Mouse (Mus musculus) forebrain, embryonic 12.5 days (tissue): ENCODE measurements around the gene Methig1. TPM values are rescaled to one million over a fixed set of nuclear protein-coding genes. Genes with fewer than 3 reads are reported as not detected.

Source experiments
- ATAC-seq: fragments of 200-750 bp; cut with Nextera tagmentation; 2 replicates; pipeline ENCODE4 v1.8.0; 2017; ENCODE audit warnings: moderate TSS enrichment; ENCODE audit not compliant: low FRiP score
- H3K27ac ChIP-seq: fragments of 300-500 bp; sonication (generic); 2 replicates; pipeline ENCODE4 v1.5.1; 2016; ENCODE audit warnings: mild to moderate bottlenecking
- H3K27me3 ChIP-seq: fragments of 300-500 bp; sonication (generic); 2 replicates; pipeline ENCODE4 v1.6.1; 2016; ENCODE audit warnings: mild to moderate bottlenecking
- H3K36me3 ChIP-seq: fragments of 300-500 bp; sonication (generic); replicated peaks from 2 replicates; pipeline ENCODE4 v1.6.1; 2016; ENCODE audit warnings: mild to moderate bottlenecking
- H3K4me1 ChIP-seq: fragments of 300-500 bp; sonication (generic); 2 replicates; pipeline ENCODE4 v1.6.1; 2016
- H3K4me2 ChIP-seq: fragments of 300-500 bp; sonication (generic); 2 replicates; pipeline ENCODE4 v1.6.1; 2016; ENCODE audit warnings: mild to moderate bottlenecking, moderate library complexity
- H3K4me3 ChIP-seq: fragments of 300-500 bp; sonication (generic); replicated peaks from 2 replicates; pipeline ENCODE4 v1.5.1; 2016; ENCODE audit warnings: mild to moderate bottlenecking
- H3K9ac ChIP-seq: fragments of 300-500 bp; sonication (generic); 2 replicates; pipeline ENCODE4 v1.6.1; 2016; ENCODE audit warnings: mild to moderate bottlenecking
- H3K9me3 ChIP-seq: fragments of 300-500 bp; sonication (generic); 2 replicates; pipeline ENCODE4 v1.6.1; 2016
- WGBS: fragments of 180-500 bp; shearing (Covaris S2); methylation state at CpG from one replicate; pipeline ENCODE4 v1.1.7; 2016; 5-methylcytosine and 5-hydroxymethylcytosine counted together
- polyA plus RNA-seq: library from polyadenylated mRNA; unstranded; fragments of >200 nt; fragmentation: Nextera tagmentation; extraction: Ambion mirVana; gene quantifications from 2 replicates; pipeline ENCODE4 v1.2.1, GENCODE M21; 2016

Gene Methig1
- polyA plus RNA-seq, 1 experiment from 2014 or later: not detected

DNA sequence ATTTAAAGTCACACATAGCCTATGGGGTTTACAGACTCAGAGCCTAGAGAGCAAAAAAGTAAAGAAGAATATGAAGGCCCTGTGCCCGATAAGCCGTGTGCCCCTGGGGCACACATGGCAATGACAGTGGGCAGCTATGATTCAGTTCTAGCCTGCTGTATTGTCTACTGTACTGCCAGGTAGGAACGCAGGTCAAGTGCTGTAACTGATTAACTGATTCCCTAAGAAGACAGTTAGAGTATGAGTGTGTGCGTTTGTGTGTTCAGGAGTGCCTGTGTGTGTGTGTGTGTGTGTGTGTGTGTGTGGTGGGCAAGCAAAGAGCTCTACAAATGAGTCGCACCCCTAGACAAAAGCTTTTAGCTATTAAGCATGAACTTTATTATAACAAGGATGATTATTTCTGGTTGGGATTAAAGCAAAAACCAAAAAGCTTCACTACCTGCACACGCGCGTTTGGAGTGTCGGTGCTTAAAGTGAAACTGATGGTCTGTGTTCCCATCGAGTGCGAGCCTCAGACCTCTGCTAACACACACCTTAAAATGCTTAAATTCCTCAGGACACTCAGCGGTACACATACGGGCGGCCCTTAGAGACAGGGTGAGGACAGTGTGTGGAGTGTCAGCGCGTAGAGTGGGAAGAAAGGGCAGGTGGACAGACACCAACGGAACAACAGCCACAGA is 34.7 kb downstream of the Methig1 start:
- no peak overlapping the region for H3K4me3 ChIP-seq
- 96% methylated on average over 17 of the region's 17 CpGs for WGBS
- H3K36me3 ChIP-seq: no peaks in the 10 kb centered on the region

DNA sequence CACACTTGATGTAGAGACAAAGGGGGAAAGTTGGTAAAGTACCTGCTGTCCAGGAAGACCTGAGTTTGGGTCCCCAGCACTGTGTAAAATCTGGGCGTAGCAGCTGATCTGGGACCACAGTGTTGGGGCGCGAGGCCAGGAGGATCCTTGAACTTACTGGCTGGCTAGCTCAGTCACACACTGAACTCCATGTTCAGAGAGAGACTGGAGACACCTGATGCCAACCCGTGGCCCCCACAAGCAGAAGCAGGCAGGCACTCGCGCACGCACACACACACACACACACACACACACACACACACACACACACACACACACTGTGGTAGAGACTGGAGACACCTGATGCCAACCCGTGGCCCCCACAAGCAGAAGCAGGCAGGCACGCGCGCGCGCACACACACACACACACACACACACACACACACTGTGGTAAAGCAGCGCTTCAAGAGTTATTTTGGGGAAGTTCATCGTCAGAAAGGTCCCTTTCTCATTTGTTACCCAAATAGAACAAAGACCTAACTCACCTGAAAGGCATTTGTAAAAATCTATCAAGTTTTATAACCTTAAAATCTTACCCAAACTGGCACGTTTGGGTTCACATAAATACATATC is 35.4 kb downstream of the Methig1 start:
- no peak for ATAC-seq
- peaks cover 5% of the 10 kb centered on the region for H3K36me3 ChIP-seq
- H3K9me3 ChIP-seq: no peaks in the 10 kb centered on the region
- H3K4me3 ChIP-seq: no peak overlapping the region
- no peaks in the 10 kb centered on the region for H3K27me3 ChIP-seq
- no peak overlapping the region for H3K27ac ChIP-seq
- no peak overlapping the region for H3K4me2 ChIP-seq
- 0 out of 2 replicates have a peak, but pooled peaks cover 3% of the 10 kb centered on the region for H3K4me1 ChIP-seq
- 88% methylated on average over 13 of the region's 16 CpGs for WGBS
- no peak overlapping the region for H3K9ac ChIP-seq

More for the DNA sequence above, 34.7 kb downstream of the Methig1 start:
- no peak overlapping the region for H3K27ac ChIP-seq
- no peaks in the 10 kb centered on the region for H3K9me3 ChIP-seq
- H3K4me1 ChIP-seq: 0 out of 2 replicates have a peak, but pooled peaks cover 3% of the 10 kb centered on the region
- ATAC-seq: no peak
- H3K27me3 ChIP-seq: no peaks in the 10 kb centered on the region
- H3K9ac ChIP-seq: no peak overlapping the region
- H3K4me2 ChIP-seq: no peak overlapping the region

DNA sequence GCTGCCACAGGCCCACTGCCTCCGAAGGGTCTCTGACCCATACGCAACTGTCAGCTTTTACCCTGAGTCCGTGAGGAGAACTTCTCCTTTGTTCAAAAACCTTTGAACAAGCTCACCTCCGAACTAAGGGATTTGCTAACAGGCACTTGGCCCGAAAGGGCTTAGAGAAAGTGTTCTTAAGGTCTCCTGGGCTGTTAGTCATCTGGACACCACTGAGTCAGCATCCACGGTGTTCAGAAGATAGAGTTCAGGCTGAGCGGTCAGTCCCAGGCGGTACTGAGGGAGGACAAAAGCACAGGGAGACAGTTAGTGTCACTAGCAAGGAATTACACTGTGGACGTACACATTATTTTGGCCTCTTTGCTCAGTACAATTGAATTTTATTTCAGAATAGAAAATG is 35.9 kb downstream of the Methig1 start:
- Histone ChIP-seq H3K4me3 (no peak overlapping the region), H3K36me3 (peaks cover 10% of the 10 kb centered on the region), H3K4me2 (no peak overlapping the region), H3K9me3 (no peaks in the 10 kb centered on the region), H3K9ac (no peak overlapping the region), H3K27me3 (no peaks in the 10 kb centered on the region), H3K27ac (no peak overlapping the region), H3K4me1 (0 out of 2 replicates have a peak, but pooled peaks cover 2% of the 10 kb centered on the region)
- no peak for ATAC-seq
- WGBS: 60% methylated on average over 9 of the region's 9 CpGs

DNA sequence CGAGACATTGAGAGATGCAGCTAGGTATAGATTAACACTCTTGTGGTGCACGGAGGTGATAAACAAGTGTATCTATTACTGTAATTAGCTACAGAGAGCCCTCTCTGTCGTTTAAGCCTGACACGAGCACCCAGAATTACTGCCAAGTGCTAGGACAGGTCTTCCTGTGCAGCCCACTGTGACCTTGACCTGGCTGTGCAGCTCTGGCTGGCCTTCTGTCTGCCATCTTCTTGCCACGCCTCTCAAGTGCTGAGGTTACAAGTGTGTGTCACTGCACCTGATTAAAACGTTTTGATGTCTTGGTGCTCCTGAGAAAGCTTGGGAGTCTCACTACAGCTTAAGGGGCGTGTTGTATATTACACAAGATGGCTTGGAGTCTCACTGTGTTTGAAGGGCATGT is 38.1 kb downstream of the Methig1 start:
- Histone ChIP-seq H3K27ac (no peak overlapping the region), H3K36me3 (peaks cover 32% of the 10 kb centered on the region), H3K4me1 (no peaks in the 10 kb centered on the region), H3K9me3 (no peaks in the 10 kb centered on the region), H3K9ac (no peak overlapping the region), H3K4me3 (no peak overlapping the region), H3K27me3 (no peaks in the 10 kb centered on the region), H3K4me2 (no peak overlapping the region)
- no peak for ATAC-seq
- 82% methylated on average over 7 of the region's 7 CpGs for WGBS

DNA sequence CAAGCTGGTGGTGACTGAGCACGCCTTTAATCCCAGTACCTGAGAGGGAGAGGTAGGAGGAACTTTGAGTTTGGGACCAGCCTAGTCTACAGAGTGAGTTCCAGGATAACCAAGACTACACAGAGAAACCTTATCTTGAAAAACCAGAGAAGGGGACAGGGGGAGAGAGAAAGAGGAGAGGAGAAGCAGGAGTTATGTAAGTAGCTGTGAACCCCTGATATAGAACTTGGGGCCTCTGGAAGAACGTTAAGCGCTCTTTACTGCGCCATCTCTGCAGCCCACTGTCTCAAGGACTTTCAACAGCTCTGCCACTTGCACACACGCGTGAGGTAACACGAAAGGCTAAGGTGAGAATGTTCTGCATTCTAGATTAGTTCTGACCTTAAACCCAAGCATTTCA is 38.6 kb downstream of the Methig1 start:
- Histone ChIP-seq H3K4me1 (no peaks in the 10 kb centered on the region), H3K36me3 (peaks cover 37% of the 10 kb centered on the region)
- WGBS: 96% methylated on average over 7 of the region's 7 CpGs

DNA sequence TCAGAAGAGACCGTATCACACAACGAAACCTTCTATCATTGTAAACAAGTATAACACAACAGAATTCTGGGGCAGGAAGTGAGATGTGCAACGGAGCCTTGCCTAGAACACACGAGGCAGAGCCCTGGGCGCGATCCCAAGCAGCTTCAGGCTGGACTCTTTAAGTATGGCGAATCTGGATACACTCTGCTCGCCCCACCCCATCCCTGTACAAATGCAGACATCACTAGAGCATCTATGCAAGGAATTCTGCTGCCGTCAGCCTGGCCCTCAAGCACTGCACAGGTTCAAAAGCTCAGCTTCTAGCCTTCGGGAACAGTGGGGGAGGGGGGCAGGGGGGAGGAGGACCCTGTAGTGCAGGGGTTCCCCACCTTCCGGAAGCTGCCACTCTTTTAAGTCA is 40.1 kb downstream of the Methig1 start:
- Histone ChIP-seq H3K36me3 (peaks cover 52% of the 10 kb centered on the region), H3K27ac (no peak overlapping the region), H3K4me1 (no peaks in the 10 kb centered on the region), H3K9me3 (no peaks in the 10 kb centered on the region), H3K27me3 (no peaks in the 10 kb centered on the region), H3K9ac (no peak overlapping the region), H3K4me3 (no peak overlapping the region), H3K4me2 (no peak overlapping the region)
- ATAC-seq: no peak
- 87% methylated on average over 11 of the region's 11 CpGs for WGBS

More for the DNA sequence above, 38.6 kb downstream of the Methig1 start:
- Histone ChIP-seq H3K9ac (no peak overlapping the region), H3K4me2 (no peak overlapping the region), H3K27me3 (no peaks in the 10 kb centered on the region), H3K9me3 (no peaks in the 10 kb centered on the region), H3K27ac (no peak overlapping the region), H3K4me3 (no peak overlapping the region)
- ATAC-seq: no peak

DNA sequence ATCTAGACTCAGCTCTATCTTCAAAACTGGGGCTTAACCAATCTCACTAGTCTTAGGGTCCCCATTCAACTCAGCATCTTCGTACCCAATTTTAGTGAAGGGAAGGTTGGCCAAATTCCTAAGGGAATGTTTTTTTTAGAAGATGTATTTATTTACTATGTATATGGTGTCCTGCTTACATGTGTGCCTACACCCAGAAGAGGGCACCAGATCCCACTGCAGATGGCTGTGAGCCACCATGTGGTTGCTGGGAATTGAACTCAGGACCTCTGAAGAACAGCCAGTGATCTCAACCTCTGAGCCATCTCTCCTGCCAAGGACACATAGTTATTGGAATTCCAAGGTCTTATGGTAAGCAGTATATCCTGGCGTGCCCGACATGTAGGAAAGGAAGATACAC is 42.6 kb downstream of the Methig1 start:
- ATAC-seq: no peak
- Histone ChIP-seq H3K36me3 (peaks cover 77% of the 10 kb centered on the region), H3K4me3 (no peak overlapping the region), H3K9ac (no peak overlapping the region), H3K27ac (no peak overlapping the region), H3K4me1 (no peaks in the 10 kb centered on the region), H3K27me3 (no peaks in the 10 kb centered on the region), H3K4me2 (no peak overlapping the region), H3K9me3 (no peaks in the 10 kb centered on the region)
- WGBS: 92% methylated on average over 3 of the region's 3 CpGs

DNA sequence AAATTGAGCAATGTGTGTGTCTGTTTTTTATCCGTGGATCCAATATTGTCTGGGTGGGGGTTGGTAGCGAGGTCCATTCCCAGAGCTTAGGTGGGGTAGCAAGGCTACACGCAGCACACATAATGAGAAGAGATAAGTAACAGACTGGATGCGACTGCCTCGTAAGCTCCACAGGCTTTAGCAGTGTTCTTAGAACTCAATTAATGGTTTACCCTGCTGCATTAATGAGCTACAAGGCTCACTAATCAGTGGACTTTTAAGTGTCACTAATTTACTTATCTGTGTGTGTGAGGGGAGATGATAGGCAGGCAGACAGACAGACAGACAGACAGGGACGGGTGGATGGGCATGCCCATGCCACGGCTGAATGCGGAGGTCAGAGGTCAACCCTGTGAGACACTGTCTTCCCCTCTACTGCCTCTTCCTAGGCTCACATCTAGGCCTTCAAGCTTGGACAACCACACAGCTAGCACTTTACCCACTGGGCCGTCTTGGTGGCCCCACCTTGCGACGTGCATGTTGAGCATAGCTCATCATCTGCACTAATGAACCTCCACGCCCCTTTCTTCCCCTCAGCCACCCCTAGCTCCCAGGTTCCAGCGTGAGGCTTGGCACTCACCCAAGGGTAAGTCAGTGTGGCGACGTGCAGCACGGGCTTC is 47.8 kb downstream of the Methig1 start:
- no peak overlapping the region for H3K9ac ChIP-seq
- H3K36me3 ChIP-seq: peaks cover 96% of the 10 kb centered on the region
- no peaks in the 10 kb centered on the region for H3K9me3 ChIP-seq
- ATAC-seq: no peak
- WGBS: 91% methylated on average over 16 of the region's 16 CpGs
- H3K27ac ChIP-seq: no peak overlapping the region
- no peaks in the 10 kb centered on the region for H3K4me1 ChIP-seq
- no peak overlapping the region for H3K4me3 ChIP-seq
- no peak overlapping the region for H3K4me2 ChIP-seq
- no peaks in the 10 kb centered on the region for H3K27me3 ChIP-seq

DNA sequence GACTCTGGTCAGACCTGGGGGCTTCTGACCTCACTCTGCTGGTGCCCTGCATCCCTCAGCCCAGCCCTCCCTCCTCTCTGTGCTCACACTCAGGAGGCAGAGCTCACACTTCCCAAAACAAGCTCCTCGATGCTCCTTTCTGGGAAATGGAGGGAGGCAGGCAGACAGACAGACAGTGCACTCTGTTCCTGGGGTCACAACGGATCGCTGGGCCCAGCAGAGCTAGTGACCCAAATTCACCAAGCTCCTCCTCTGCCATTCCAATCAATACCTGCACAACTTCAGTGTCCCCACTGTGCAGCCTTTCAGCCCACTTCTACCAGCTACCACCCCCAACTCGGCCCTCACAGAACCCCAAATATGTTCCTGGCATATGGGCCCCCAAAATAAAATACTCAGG is 48.9 kb downstream of the Methig1 start:
- WGBS: 94% methylated on average over 4 of the region's 4 CpGs
- Histone ChIP-seq H3K9ac (no peak overlapping the region), H3K4me2 (no peak overlapping the region), H3K27ac (no peak overlapping the region), H3K9me3 (no peaks in the 10 kb centered on the region), H3K4me1 (no peaks in the 10 kb centered on the region), H3K36me3 (peaks cover 91% of the 10 kb centered on the region), H3K4me3 (no peak overlapping the region), H3K27me3 (no peaks in the 10 kb centered on the region)
- ATAC-seq: no peak

DNA sequence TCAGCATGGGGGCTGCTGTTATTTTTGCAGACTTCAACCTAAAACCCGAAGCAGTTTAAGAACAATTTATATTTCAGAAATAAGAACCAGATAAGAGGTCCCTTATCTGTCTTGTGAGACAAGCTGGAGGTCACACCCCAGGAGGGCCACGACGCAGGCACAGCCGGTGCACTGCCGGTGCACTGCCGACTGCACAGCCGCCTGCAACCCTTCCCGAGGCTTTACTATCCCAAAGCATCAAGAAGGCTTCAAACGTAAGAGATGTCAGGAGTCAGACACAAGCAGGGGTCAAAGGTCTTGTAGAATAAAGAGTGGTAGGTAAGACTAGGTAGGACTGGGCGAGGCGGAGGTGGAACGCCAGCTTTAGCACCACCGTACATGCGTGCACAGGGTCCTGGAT is 49.4 kb downstream of the Methig1 start:
- no peak overlapping the region for H3K4me2 ChIP-seq
- 92% methylated on average over 14 of the region's 14 CpGs for WGBS
- no peaks in the 10 kb centered on the region for H3K9me3 ChIP-seq
- no peak overlapping the region for H3K9ac ChIP-seq
- no peak overlapping the region for H3K27ac ChIP-seq
- H3K27me3 ChIP-seq: no peaks in the 10 kb centered on the region
- ATAC-seq: no peak
- H3K36me3 ChIP-seq: peaks cover 86% of the 10 kb centered on the region
- H3K4me1 ChIP-seq: no peaks in the 10 kb centered on the region
- H3K4me3 ChIP-seq: no peak overlapping the region

DNA sequence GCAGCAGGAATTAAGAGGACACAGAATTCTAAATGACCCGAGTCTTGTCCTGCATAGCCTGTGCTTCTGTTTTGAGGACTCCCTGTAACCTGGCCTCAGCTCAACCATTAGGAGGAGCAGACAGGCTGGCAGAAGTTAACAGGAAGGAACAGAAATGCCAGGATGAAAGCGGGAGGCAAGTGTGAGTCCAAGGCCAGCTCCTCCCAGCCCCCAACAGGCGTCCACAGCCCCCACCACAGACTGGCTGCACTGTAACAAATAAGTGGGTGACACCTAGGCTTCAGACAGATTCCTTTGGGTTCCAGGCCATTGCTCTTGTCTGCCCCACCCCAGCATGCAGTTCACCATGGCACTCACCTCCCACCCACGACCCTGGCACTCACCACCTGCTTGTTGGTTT is 49.8 kb downstream of the Methig1 start:
- Histone ChIP-seq H3K9me3 (no peaks in the 10 kb centered on the region), H3K4me3 (no peak overlapping the region), H3K27ac (no peak overlapping the region), H3K27me3 (no peaks in the 10 kb centered on the region), H3K4me2 (no peak overlapping the region), H3K36me3 (peaks cover 82% of the 10 kb centered on the region), H3K9ac (no peak overlapping the region), H3K4me1 (no peaks in the 10 kb centered on the region)
- 84% methylated on average over 4 of the region's 4 CpGs for WGBS
- no peak for ATAC-seq

DNA sequence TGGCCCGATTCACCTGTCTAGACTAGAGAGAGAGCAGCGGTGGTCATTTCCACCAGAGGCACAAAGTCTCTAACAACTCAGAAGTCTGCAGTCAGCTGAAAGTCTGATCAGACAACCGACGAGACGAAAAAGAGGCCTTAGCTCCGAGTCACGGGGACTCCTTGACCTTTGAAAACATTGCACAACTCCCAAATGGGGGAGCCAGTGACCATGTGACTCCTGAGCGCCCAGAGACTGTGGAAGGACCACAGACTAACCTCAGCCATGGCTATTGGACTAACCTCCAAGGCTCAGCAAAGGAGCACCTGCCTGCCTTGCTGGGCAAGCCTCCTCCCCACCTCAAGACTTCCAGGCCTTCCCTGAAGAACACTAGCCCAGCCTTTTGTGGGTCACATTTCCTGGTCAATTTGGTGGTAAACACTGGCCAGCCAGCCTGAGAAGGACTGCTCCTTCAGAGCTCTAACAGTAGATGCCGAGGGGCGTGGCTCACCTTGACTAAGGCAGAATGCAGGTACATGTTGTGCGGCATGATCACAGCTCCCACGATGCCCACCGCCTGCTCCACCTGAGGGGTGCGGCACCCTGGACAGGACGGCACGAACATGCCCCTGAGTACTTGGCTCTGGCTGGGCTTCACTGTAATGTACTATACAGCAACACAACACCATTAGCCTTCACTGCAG is 50.5 kb downstream of the Methig1 start:
- H3K27ac ChIP-seq: no peak overlapping the region
- H3K4me1 ChIP-seq: no peaks in the 10 kb centered on the region
- H3K27me3 ChIP-seq: no peaks in the 10 kb centered on the region
- WGBS: 93% methylated on average over 16 of the region's 16 CpGs
- no peaks in the 10 kb centered on the region for H3K9me3 ChIP-seq
- ATAC-seq: no peak
- H3K4me2 ChIP-seq: no peak overlapping the region
- H3K4me3 ChIP-seq: no peak overlapping the region
- no peak overlapping the region for H3K9ac ChIP-seq
- H3K36me3 ChIP-seq: peaks cover 82% of the 10 kb centered on the region
